Mouse (Mus musculus): ENCODE results near the gene Abcg1.

DNA sequence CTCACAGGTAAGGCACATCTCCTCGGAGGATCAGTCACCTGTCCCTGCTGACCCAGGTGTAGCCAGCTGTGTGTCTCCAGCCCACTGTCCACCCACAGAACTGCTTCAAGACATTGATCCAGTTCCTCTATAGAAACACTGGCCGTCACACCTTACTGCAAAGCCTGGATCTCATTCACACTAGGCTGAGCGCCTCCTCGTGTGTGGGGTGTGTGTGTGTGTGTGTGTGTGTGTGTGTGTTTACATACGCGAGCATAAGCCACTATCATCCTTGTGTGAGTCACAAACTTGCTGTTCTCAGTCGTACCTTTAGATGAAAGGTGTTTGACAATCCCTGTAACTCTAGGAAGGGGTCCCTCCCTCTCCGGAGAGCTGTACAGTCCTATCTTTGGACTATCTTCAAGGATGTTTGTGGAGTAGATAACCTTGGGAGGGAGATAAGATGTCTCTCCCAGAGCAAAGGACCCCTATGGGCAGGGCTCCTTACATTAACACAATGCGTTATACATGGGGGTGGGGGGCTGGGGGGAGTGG lies 95.6 kb downstream of the Abcg1 start:
- TF ChIP-seq CTCF (IDR thresholded peaks at IDR 0.05; ENCODE audit: low read depth) = no peak
- no peak for TF ChIP-seq EP300 (IDR thresholded peaks at IDR 0.05; ENCODE audit: low read depth)

All from heart, postnatal 0 days (tissue).